Mouse (Mus musculus) ovary, adult 18-20 months (tissue): ENCODE measurements around the gene Ncam1.

Source experiments
- DNase-seq: peaks from one replicate; pipeline ENCODE4 v3.0.0; 2022; ENCODE audit warnings: low spot score, mixed read lengths

The Ncam1 gene

DNA sequence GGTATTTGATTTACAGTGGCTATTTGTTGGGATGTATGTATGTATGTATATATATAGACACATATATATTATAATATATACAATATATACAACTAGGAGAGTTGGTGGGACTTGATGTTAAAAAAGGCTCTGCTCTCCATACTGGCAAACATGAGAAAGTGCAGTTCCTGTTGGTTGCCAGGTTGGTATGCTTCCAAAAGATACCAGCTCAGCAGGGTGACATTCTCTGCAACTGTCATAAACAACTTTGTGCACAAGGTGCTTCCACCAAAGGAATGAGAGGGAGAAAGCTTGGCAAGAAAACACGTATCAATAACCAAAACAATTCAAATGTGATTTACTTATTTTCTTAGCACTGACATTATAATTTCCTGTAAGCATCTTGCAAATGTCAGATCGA lies 232.9 kb downstream of the Ncam1 start:
- no peak for DNase-seq

DNA sequence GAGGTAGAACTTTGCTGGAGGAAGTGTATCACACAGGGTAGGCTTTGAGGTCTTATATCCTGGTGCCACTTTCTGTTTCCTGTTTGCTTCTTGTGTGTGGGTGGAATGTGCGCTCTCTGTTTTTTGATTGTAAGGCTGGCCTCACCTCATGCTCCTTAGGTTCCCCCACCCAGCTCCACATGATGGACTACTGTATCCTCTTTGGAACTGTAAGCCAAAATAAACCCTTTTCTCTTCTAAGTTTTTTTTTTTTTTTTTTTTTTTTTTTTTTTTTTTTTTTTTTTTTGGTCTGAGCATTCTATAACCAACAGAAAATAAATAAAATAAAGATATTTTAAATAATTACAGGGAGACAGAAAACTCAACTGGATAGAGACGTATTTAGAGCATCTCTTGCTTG lies 239.8 kb downstream of the Ncam1 start:
- no peak for DNase-seq

DNA sequence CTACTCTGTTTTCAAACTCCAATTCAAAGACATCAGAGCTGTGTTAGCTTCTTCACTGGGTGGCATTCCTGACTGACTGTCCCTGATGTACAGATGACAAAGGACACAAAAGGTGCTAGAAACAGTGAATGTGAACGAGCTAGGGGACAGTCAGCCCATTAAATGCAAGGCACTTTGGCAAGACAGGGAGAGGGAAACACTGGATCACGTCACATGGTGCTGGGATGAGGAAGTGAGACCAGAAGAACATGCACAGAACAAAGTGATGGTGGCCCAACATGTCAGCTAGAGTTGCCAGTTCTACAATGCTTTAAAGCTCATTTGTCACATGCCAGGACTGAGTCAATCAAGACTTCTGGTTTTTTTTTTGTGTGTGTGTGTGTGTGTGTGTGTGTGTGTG lies 247.4 kb downstream of the Ncam1 start:
- no peak for DNase-seq

DNA sequence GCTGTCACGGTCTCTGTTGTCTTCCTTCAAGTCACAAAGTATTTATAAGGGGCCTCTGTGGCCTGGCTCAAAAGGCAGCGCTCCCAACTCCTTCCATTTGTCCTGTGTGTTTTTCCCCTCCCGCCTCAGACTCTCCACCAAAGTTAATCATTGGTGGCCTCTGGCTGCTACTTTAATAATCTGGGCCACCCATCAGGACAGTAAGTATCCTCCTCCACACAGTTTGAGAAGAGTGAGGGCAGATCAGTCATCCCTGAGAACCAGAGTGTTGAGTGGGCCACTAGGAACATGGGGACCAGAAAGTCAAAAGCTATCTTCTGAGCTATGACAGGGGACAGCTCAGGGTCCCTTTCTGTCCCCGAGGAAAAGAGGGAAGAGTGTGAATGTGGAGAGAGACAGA lies 256.1 kb downstream of the Ncam1 start:
- DNase-seq: no peak

DNA sequence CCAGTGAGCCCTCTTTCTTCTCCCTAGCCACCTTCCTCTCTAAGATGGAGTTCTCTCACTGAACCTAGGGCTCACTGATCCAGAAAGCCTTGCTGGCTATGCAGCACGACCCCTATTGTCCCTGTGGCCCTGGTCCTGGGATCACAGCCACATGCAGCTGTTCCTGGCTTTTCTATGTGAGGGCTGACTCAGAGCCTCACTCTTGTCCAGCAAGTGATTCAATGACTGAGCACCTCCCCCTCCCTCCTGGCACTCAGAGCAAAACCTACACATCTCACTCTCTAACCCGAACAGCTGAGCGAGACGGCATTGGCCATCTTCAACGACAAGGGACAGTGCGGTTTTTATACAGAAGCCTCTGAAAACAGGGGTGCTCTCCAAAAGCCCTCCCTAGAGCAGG lies 260.9 kb downstream of the Ncam1 start:
- DNase-seq: no peak

DNA sequence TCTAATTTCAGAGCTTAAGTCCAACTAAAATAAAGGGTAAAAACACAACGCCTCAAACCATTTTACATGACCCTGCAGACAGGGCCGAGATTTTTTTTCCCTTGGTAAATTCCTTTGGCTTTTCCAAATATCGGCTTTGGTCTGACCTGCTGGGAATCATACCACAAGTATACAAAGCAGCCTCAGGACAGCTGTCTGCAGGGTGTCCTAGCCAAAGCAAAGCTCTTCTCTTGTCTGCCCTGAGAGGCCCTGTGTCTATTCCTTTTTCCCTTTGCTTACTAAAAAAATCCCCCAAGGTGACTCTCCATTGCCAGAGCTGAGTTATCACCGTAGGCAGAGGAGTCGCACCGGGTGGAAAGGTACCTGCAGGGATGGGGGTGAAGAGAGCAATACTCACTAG lies 262.1 kb downstream of the Ncam1 start:
- DNase-seq: no peak

DNA sequence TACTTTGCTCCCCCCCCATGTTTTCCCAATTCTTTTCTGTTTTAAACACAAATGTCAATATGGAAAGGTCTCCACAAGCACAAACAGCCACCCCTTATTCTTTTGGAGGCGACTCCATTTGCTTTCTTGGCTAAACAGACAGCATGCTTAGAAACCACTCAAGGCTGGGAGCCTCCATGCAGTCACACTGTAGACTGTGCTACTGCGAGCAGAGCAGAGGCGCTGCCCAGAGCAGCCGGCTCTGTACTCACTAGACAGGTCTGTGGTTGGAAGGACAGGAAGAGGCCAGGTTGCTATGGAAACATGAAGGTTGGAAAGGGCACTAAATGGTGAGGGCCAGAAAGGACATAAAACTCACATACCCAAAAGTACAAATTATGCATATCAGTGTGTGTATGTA lies 263.8 kb downstream of the Ncam1 start:
- no peak for DNase-seq

DNA sequence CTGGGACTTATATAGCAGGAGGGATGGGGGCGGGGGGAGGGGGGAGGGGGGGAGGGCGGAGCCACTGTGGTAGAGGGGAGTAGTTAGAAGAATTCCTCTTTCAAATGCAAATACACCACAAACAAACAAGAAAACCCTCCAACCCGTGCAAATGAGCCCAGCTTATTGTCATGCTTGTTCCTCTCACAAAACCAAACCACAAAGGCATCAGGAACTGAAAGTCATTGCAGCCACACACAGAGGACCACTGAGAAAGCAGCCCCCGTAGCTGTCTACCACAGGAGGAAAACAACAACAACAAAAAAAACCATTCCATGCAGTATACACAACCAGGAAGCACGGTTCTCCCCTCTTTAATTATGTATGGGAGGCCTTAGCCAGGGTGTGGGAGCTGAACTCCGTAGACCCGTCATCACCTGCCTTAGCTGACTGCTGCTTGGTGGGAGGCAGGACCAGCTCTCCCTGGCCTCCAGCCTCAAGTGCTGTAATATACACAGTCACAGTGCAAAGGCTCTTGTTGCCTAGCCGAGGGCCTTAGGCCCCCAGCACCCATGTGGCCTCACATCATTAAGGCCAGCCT lies 264.7 kb downstream of the Ncam1 start:
- DNase-seq: no peak

DNA sequence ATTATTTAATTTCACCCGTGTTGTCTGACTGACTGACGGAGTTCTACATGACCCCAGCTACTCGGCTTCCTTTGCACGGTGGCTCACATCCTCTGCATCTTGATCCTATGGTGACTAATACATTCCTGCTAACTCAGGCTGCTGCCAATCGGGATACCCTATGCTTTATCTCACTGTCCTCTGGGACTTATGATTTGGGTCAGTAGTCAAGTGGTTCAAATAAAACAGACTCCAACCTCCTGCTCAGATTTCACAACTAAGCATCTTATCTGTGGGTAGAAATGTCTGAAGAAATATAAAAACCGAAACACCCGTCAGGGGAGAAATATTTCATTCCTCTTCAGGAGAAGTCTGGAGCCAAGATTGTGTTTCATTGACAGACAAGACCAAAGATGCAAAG lies 265.3 kb downstream of the Ncam1 start:
- DNase-seq: no peak

DNA sequence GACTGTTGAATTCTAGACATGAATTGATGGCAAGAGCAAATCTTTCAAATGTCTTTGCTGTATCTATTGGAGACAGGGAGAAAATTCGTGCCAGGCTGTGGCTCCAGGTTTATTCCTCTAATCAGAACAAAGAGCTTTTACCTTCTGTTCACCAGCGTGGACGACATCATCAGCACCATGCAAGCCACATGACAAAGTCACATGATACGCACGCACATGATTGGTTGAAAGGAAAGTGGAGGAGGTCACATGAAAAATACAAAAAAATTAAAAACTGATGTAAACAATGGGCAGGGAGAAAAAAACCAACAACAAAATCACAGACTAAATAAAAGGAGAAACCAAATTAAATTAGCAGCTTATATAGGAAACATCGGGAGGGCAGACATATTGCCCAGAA lies 266.9 kb downstream of the Ncam1 start:
- no peak for DNase-seq

DNA sequence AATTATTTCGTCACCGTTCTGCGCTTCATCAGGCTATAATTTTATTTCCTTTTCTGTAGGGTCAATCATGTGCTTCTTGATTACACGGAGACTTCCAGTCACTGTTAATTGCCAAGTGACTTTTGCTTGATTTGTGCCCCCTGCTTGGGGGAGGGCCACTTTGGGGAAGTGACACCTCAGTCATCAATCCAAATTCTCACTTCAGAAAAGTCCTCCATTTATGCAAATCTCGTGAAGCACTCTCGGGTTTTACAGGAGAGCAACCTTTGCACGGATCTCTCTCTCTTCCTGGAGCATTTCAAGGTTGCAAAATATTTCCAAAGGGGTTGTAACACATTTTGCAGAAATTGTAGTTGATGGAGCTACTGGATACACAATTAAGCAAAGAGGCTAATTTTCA lies 267.5 kb downstream of the Ncam1 start:
- DNase-seq: no peak

DNA sequence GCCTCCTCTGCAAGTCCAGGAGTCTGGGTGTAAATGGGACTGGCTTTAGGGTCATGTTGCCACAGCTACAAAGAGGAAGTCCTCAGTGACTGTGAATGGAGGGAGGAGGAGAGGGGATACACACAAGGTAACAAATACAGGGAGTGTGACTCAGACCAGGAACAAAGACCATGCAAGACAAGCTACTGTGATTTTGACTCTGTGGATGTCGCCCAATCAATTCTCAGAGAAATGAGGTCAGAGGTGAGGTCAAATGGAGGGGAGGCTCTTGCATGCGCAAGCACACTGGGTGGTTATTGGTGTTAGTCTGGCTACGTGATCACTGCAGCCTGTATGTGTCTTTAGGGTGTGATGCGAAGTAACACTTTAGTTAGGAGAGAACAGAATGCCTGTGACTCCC lies 268.0 kb downstream of the Ncam1 start:
- DNase-seq: no peak

DNA sequence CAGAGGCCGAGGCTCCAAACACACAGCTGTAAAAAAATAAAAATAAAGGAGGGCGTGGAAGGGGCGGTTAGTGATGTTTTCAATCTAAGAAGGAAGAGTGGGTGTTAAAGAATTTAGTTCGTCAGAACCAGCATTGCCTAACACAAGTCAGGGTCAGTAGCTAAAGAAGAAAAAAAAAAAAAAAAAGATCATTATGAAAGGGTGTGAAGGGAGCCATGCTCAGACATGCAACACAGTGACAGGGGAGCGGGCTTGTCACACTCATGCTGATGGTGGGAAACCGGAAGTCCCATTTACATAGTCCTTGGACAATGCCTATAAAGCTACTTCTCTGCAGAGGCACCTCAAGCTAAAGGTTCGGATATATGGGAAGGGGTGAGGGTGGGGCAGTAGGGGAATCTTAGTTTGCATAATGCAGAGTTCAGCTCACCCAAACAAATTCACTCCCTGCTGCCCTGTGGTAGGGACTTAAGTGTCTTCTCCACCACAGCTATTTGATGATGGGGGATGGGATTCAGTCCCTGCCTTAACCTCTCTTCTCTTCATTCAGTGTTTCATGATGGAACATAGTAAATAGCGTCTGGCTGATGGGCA lies 269.3 kb downstream of the Ncam1 start:
- no peak for DNase-seq

DNA sequence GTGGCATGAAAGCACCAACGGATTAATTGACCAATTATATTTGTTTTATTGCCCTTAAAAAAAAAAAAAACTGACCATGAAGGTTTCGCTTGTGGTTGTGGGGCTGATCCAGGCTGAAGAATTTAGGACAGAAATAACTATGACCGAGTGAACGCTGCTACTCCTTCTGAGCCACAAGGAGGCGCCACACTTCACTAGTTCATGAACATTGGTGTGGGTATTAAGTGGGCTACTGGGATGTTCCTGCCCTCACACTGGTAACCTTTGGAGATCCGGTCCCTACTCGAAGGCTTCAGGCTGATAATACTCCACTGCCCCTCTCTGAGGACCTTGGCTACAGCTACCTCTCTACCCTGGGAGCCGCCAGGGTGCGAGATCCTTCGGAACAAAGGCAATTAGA lies 269.8 kb downstream of the Ncam1 start:
- DNase-seq: no peak

DNA sequence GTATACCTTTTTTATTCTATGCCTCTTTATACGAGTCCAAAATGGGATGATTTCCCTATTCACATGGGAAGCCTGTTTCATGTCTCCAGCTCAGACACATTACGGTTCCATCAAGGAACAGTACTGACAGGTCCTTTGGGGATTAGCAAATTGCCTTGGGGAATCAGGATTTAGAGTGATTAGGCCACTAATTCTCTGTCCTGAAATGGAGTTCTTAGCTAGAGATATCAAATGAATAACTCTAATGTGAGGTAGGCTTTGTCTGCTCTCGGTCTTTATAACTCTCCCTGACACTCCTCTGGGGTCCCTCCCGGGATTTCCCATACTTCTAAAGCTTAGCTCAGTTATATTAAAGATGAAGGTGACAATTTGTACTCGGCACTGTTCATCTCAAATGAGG lies 270.7 kb downstream of the Ncam1 start:
- no peak for DNase-seq

DNA sequence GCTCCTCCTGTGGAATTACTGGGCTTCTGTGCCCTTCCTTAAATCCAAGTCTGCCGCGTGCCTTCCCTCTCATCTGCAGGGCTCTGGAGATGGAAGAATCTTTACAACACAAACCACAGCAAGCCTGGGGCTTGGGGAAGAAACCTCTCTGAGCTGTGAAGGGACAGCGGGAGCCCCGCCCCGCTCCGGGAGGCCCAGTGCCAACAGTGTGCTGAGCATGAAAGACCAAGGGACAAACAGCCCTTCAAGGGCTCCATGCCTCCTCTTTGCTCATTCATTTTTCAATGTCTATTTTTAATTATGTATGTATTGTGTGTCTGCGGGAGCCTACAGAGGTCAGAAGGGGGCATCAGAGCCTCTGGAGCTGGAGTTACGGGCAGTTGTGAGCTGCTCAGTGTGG lies 271.4 kb downstream of the Ncam1 start:
- DNase-seq: no peak

DNA sequence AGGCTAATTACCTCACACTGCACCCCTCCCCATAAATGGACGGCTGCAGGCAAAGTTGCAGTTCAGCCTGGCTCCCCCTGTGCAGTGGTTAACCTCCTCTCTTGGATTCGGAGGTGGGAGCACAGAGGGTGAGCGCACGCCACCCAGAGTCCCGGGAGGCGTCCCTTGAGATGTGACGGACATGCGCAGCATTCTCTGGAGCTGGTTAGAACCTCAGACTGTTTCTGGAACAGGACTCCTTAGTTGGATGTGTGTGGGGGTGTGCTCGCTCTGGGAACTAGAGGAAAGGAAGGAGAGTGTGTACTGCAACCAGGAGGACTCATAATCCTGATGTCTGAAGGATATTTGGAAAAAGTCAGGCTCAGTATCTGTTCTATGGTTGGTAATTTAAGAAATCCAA lies 274.0 kb downstream of the Ncam1 start:
- DNase-seq: no peak

DNA sequence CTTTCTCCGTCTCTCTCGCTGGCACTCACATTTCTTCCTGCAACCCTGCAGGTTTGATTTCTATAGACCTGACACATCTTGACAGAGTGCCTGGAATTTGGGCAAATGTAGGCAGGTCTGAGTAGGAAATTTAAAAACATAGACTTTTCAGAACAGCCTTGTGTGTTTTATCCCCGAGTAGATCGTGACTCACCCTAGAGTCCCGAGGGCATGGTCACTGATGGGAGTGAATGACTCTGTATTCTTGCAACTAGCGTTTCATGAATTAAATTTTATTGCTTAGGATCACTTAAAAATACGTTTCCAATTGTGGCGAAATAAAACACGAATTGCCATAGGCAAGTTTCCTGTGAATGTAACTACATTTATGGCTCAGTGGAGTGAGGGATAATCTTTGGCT lies 274.8 kb downstream of the Ncam1 start:
- no peak for DNase-seq

DNA sequence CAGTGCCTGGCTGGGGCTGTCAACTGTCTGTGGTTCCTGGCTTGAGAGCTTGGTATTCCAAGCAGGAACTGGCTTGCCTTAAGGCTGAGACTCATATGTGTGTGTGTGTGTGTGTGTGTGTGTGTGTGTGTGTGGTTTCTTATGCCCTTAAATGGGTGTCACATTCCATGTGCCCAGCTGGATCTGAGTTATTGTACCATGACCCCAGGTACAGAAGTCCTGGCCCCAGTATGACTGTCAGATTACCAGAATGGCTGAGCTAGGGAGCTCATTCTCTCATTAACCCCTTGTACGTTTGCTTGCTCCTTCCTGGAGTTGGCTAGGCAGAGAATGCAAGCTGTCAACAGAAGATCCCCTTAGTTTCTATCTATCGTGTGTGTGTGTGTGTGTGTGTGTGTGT lies 284.4 kb downstream of the Ncam1 start:
- no peak for DNase-seq

DNA sequence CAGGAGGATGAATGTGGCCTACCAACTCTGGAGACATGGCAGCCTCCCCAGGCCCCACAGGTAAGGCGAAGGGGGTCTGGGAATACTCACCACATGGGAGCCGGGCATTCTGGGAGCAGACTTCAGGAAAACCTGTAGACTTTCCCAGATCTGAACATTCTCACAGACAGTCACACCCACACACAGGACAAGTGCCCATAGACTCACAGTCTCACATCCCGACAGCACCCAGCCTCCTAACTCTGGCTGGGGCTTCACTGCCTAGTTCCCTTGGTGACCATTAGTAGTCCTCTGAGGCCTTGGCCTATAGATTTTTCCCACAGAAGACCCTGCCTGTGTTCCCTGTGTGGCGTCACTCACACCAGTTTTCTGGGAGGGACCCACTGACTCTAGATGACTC lies 288.1 kb downstream of the Ncam1 start:
- DNase-seq: no peak

DNA sequence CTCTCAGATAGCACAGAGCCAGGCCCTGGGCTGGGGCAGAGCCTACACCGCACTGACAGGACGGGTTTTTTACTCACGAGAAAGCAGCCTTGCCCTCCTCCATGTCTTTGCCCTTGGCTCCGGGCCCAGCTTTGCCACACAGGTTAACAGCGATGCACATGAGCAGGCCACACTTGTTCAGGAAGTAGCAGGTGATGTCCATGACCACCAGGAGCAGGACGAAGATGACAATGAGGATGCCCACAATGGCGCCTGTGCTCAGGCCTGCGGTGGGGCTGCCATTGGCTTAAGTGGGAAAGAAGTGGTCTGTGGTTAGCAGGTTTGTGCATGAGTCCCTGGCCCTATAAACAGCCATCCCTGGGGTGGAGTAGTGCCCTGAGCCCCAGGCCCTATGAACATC lies 289.1 kb downstream of the Ncam1 start:
- DNase-seq: no peak

DNA sequence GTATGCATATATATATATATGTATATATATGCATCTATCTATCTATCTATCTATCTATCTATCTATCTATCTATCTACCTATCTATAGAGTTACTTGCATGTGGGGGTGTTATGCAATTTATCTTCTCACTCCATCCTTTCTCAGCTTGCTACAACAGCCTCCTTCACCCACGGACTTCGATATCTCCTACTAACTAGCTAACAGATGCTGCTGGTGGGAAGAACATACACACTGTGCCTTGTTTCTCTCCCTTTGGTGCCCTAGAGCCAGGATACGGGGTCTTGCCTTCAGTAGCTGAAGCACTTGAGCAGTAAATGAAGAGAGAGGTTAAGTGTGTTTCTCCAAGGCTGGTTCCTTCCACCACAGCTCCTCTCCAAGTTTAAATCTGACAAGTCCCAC lies 289.6 kb downstream of the Ncam1 start:
- no peak for DNase-seq

DNA sequence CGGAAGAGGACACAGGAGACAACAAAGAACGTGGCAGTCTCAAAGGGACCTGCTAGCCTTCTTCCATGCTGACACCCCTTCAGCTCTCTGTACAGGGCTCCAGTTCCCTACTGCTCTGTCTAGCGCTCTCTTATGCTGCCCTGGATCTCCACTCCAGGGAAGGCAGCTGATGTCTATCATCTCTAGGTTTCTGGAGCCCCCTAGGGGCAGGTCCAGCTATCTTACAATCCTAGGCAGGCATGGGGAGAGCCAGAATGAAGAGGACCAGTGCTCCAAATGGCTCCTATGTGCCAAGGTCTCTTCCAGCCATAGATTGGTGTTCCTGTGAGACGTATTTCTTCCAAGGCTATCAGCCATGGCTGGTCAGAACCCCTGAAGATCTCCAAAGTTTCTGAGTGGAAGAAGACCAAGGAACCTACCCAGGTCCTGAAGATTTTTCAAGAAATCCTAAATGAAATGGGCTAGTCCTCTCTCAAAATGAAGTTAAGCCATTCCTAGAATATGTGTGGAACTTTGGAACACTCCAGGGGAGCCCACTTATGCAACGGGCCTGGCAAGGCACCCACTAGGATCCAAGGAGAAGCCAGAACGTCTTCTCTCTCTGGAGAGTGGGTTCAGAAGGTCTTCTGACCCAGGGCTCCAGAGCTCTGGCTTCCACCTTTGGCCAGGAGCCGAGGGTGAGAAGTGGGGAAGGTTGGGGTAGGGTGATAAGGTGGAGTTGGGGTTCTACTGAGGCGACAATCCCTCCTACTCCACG lies 290.7 kb downstream of the Ncam1 start:
- DNase-seq: no peak

DNA sequence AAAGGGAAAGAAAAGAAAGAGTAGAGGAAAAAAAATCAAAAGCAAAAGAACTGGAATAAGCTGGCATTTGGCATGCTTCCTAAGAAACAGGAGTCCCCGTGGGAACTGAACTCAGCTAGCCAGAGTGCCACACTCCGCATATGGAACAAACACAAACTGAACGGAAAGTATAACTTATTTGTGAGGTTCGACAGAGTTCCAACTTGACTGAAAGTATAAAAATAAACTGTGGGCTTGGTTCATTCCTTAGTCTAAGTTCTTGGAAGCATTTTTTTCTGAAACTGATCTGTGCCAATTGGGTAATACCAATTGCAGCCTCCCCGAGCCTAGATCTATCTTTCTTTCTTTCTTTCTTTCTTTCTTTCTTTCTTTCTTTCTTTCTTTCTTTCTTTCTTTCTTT lies 294.1 kb downstream of the Ncam1 start:
- no peak for DNase-seq
